Mouse (Mus musculus) hindlimb bud, embryonic 11.5 days (tissue): ENCODE data around the gene Bpifb2.
A peak's percentile ranks its signal among the peaks of the same experiment; 100 is the strongest.
"Not testable (repeated sequence)": the region's sequence is repeated elsewhere in the genome, so short reads cannot be mapped to it uniquely, and the experiment has no call there.

ENCODE experiments used
- DNase-seq: peaks from one replicate; pipeline ENCODE4 v3.0.0-alpha.2; 2012; ENCODE audit warnings: low read depth, low spot score; ENCODE audit errors: extremely low spot score

The Bpifb2 gene

DNA sequence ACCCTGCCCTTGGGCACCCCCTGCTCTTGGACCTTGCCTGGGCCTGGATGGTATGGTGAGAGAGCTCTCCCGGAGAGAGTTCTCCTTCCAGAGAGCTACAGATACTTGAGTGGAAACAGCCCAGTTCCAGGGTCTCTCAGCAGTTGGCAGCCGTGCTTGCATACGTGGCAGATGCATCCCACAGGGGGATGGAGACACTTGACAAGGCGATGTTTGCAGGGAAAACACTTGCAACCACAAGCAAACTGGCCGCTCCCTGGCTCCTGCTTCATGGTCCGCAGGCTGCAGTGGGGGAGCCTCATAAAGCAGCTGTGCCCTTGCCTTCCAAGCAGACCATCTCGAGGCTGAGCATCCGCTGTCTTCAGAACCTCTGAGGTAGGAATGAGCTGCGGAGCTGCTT, at the start of gene Bpifb2:
Gene Bpifb2, plus strand, starts transcription at position 301 of the 400 bp plus-strand sequence.
- no peak for DNase-seq

DNA sequence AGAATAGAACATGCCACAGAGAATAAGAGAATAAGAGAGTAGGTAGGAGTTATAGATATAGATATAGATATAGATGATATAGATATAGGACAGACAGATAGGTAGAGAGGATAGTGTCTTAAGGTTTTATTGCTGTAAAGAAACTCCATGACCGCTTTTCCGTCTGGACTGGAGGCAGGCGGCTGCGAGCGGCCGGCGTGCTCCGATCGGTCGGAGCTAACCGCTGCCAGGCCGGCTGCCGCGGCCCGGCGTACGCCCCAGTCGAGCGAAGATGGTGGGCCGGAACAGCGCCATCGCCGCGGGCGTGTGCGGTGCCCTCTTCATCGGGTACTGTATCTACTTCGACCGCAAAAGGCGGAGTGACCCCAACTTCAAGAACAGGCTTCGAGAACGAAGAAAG, 48.9 kb upstream of the Bpifb2 start:
- not testable (repeated sequence) for DNase-seq

DNA sequence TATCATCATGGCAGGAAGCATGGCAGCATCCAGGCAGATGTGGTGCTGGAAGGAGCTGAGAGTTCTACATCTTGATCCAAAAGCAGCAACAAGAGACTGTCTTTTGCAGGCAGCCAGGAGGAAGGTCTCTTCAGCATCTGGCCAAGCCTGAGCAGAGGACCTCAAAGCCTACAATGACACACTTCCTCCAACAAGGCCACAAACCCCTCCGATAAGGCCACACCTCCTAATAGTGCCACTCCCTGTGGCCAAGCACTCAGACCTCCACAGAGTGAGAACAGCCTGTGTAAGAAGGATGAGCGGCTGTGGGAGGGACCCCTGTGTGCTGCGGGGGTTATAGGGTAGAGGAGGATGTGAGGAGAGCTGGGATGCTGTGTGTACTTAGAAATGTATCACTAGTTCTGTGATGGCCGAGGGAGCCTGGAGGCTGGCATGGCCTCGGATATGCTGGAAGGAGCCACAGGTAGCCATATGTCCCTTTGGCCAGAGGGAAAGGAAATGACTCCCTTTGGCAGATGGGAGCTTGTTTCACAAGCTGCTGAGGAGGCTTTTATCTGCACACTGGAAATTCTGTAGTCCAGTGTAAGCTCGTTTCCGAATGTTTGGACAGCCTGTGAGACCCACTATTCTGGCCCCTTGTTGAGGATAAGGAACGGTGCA, 47.5 kb upstream of the Bpifb2 start:
- DNase-seq, result no peak

DNA sequence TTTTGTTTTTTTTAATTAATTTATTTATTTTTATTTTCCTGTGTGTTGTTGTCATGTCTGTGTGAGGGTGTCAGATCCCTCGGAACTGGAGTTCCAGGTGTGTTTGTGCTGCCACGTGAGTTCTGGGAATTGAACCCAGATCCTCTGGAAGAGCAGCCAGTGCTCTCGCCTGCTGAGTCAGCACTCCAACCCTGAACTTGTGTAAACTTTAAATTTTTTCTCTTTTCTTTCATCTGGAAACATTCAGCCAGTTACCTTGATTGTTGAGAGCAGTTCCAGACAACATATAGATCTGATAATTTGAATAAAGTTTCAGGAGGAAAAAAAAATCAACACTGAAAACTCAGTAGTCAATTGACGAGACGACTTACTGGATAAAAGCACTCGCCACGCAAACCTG, 46.1 kb upstream of the Bpifb2 start:
- no peak for DNase-seq

DNA sequence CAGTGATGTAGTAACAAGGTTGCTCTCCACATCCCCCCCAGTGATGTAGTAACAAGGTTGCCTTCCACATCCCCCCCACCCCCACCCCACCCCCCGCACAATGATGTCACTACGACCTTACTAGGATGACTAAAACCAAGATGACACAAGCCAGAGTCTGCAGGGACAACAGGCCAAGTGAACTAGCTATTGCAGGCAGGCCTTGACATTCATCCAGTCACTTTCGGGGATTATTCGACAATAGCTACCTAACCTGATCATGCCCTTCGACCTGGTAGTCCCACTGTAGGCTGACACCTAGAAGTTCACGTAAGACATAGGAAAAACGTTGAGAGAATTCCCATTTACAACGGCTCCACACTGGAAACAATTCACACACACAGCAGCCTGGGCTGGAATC, 41.6 kb upstream of the Bpifb2 start:
- DNase-seq, result no peak

DNA sequence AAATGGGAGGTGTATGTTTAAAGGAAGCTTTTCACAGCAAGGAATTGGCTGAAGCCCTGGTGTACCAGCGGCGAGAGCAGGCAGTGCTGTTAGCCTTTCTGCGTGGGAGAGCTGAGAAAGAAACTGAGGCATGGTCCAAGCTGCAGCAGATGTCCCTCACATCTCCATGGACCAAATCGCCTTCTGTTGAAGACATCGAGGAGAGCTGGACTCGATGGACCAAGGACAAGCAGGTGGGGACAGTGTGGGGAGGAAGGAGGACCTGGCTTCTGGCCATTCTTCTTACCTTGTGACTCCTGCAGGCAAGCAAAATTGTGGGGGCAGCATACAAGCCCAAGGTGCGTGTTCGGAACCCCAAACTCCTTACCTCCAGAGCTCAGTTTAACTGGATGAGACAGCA, 32.0 kb upstream of the Bpifb2 start:
- no peak for DNase-seq

DNA sequence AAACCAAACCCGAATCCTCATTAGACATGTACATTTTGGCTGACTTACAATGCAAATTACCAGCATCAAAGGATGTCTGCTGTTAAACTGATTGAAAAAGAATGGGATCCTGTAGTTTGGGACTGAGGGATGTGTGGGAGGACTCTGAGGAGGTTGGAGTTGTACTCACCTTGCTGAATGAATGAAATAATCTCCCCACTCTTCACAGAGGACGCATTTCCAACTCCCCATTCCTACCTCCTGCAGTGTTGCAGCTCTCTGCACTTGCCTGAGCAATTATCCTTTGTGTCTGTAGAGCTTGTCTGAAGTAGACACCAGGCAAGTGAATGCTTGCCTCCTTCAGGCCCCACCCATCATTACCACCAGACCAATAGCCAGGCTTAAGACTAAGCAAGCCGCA, 26.5 kb upstream of the Bpifb2 start:
- DNase-seq, result no peak

DNA sequence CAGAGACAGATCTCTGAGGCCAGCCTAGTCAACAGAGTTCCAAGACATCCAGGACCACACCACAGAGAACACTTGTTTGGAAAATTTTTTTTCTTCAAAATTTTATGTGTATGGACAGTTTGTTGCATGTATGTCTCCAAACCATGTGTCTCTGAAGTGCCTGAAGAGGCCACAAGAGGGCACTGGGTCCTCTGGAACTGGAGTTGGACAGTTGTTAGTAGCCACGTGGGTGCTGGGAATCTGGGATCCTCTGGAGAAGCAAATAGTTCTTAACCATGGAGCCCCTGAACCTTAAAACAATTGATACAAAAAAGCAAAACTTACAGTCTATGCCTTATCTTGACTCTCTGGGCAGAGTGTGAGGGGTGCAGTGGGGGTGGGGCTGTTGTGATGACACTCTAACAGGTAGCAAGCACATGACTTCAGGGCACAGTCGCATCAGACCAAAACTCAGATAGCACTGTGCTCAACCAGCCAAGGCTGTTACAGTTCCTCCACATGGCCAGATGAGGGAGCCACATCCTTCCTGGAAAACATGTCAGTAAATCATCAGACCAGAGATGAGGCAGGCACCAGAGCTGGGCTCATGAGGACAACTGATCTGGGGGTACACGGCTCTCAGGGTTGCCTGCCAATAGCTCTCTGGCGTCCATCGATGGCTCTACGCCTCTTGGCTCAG, 24.4 kb upstream of the Bpifb2 start:
- no peak for DNase-seq

DNA sequence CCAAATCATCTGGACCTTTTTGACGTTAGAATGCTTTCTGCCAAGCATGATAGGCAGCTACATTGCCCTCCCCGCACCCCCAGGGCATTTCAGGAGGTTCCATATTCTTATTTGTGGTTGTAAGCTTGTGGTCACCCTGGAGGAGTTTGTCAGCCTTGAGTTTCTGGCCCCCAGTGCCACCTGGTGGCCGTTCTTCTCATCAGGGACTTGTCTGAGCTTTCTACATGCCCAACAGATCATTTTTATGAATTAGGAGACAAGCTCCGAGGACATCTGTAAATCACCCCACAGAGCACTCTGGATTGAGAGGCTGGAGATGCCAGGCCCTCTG, 23.9 kb upstream of the Bpifb2 start:
- DNase-seq, result no peak

DNA sequence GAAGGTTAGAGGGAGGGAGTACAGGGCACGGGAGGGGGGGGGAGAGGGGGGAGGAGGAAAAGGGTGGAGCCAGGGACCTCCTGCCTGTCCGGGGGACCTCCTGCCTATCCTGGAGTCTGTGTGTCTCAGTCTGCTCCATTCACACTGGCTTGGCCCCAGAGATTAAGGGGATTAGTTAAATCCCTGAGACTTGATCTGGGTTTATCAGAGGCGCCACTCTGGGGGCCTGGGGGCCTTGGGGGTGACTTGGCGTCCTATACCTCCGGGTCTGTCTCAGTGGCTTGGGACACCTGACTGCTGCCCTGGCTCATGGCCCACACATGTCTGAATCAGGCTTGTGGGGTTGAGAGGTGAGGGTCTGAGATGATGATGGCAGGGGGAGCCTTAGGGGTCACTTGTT, 21.3 kb upstream of the Bpifb2 start:
- DNase-seq, result no peak

DNA sequence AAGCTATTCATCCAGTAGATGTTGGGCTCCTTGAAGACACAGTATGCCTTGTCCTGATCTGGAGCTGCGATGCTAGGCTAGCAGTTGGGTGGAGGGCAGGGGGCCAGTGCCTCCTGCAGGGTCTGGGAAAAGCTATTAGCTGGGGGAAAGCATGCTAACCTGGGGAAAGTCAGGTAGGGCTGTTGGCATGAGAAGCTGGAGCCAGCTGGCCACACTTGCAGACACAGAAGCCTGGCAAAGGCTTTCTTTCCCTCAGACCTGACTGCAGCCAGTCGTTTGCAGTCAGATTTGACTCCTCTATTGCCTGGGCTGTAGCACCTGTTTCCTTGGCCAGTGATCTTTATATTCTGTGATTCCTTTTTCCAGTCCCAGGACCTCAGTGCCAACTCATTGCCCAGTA, 15.3 kb upstream of the Bpifb2 start:
- no peak for DNase-seq

DNA sequence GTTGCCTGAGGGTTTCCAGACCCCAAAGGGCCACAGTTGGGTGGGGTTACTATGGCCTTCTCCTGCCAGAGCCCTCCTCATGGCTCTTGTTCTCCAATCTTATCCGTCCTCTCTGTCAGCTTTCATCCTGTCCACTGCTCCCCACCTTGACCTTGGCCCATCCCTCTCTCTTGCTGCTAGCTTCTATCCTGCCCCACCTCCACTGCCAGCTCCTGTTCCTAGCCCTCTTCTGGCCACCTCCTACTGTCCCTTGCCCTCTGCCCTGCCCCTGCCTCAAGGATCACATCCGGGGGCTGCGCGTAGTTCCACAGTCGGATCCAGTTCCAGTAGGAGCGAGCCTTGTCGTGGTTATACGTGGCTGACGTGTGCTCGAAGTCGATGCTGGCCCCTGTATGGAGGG, 14.5 kb upstream of the Bpifb2 start:
- no peak for DNase-seq

DNA sequence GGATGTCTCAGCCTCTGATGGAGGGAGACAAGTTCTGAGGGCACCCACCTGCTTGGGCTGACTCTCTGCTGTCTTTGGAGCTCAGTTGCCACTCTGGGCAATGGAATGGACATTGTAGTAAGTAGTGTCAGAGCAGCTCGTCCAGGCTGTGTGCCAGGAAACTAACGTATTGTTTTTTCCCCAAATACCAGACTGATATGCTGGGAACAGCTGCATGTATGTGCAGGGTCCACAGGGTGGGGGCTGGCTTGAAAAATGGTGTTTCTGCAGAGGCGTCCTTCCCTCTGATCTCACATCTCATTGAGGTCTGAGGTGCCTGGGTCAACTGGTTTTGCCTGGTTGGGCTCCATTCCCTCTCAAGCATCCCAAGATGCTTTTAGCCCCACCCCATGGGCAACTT, 14.1 kb upstream of the Bpifb2 start:
- no peak for DNase-seq

DNA sequence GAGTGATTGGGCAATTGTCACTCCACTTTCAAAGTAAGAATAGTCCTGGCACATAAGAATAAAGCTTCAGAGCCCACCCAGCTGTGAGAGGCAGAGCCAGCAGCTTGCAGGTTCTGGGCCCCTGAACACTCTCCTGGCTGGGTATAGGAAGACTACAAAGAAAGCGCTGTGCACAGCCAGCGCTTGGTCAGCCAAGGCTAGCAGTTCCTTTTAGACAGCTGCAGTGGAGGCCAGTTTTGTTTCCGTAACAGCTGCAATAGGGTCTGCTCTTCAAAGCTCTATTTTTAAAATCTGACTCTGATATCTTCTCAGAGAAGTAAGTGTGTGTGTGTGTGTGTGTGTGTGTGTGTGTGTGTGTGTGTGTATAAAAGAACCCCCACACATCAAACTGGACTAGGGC, 12.9 kb upstream of the Bpifb2 start:
- DNase-seq, result no peak

DNA sequence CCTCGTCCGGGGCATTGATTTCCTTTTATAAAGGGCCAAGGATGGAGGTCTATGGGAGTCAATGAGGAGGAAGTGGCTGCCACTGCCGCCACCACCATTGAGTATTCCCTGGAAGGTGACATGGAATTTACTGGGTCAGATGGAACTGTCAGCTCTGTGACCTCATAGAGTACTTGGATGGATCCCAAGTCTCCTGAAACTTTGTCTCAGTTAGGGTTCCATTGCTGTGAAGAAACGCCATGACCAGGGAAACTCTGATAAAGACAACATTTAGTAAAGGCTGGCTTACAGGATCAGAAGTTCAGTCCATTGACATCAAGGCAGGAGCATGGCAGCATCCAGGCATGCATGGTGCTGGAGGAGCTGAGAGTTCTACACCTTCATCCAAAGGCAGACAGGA, 3.9 kb upstream of the Bpifb2 start, which contains the start of gene Sun5:
Gene Sun5, minus strand, starts transcription at position 101 of the 400 bp plus-strand sequence.
- DNase-seq, result no peak

DNA sequence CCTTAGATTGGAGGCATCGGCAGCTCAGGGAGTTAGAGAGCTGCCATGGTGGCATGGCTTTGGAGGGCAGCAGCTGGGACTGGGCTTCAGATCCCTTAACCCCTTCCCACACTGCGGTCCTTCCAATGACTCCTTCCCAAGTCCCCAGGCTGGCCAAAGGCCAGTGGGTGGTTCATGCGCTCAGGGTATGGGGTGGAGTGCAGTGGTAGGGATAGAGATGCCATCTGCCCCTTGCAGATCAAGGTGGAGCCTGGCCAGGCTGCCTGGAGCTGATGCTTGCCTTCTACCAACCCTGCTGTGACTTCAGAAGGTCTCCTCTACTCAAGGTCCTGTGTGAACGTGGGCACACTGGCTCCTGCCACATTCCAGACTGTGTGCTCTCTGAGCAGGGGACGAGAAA, 24.3 kb downstream of the Bpifb2 start:
- DNase-seq, result no peak

DNA sequence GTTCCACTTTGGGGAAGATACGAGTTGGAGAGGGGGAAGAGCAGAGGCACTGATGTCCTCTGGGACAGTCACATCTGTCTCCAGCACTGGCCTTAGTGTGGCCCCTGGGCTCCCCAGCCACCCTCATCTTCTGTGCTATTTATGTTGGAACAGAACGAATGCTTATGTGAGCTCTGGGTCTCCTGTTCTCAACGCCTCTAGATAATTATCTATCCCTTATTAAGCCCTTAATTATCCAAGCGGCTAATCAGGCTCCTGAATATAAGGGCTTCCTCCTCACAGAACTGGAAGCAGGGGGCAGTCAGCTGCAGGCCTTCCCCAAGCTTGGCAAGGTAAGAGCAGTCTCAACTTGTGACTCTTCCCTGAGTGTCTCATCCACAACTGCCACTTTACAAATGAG, 25.2 kb downstream of the Bpifb2 start, which contains the start of gene Bpifb6:
Gene Bpifb6, plus strand, starts transcription at position 301 of the 400 bp plus-strand sequence.
- no peak for DNase-seq

DNA sequence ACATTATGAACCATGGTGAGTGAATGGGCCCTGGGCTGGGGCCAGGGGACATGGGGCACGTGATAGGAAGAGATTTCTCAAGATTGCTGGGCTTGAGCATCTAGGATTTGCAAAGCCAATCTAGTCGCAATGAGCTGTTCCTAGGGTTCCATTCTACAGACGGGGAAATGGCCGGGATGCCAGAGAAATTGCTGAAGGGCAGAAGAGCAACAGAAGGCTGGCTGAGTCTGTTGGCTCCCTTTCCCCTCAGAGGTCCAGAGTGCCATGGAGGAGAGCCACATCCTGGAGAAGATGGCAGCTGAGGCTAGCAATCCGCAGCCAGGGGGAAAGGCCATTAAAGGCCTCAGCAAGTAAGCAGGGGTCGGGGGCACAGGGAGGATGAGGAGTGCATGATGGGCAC, 27.9 kb downstream of the Bpifb2 start:
- no peak for DNase-seq

DNA sequence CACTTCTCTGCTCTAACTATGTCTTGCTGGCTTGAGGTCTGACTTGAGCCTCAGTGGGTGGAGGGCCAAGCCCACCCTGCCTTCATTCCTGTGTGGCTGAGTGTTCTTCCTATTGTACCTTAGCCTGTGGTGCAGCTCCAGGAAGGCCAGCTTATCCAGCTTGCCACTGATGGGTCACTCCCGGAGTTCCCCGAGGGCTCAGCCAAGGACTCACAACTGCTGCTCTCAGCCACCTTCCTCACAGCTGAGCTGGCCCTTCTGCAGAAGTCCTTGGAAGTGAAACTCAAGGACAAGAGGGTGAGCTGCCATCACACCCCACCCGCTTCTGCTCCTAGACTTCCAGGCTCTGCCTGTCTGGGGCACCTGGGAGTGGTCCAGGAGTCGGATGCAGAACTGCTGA, 31.8 kb downstream of the Bpifb2 start:
- no peak for DNase-seq

DNA sequence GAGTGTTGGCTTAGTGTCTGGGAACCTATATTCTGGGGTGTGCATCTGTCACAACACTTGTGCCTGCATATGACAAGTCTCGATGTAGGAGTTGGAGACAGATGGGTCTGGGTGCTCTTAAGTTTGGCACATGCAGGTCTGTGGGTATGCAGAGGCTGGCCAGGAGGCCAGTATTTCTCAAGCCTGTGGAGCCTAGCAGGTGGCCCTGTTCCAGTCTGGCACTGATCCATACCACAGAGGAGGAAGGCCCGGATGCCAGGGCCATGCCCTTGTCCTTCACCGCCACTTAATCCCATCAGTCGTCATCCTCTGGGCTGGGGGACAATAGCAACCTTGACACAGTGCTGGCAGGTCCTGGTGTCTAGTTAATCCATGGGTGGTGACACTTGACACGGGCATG, 39.3 kb downstream of the Bpifb2 start:
- no peak for DNase-seq

DNA sequence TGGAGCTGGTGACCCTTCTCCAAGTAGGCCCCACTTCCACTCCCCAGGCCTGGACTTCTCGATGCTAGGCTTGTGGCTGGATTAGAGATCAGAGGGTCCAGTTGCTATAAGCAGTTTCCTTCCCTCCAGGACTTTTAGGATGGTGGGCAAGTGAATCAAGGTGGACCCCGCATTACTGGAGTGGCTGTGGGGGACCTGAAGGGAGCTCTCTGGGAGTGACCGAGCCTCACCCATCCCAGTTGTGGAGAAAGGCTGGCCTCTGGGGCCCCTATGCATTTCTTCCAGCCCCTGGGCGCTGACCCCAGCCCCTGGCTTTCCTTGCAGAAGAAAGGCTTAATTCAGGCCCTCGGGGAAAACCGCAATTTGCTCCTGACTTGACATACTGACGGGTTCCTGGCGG, 43.1 kb downstream of the Bpifb2 start, which contains the start of gene Bpifb3:
Gene Bpifb3, plus strand, starts transcription at position 301 of the 400 bp plus-strand sequence.
- DNase-seq, result no peak

DNA sequence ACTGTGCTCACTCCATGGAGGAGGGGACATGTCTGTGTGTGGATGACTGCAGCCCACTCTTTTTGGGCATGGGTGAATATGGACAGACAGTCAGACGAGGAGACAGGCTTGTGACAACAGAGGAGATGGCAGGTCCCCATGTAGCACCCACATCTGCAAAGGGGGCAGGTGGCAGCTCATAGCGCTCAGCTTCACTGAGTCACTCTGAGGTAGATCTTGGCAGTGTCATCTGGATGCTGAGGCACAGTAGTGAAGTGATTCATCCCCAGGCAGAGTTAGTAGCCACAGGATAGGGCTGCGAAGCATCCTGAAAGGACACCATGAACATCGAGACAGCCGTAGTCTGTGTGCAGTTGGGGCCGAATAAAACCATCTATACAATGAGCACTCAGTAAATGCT, 46.4 kb downstream of the Bpifb2 start:
- no peak for DNase-seq

DNA sequence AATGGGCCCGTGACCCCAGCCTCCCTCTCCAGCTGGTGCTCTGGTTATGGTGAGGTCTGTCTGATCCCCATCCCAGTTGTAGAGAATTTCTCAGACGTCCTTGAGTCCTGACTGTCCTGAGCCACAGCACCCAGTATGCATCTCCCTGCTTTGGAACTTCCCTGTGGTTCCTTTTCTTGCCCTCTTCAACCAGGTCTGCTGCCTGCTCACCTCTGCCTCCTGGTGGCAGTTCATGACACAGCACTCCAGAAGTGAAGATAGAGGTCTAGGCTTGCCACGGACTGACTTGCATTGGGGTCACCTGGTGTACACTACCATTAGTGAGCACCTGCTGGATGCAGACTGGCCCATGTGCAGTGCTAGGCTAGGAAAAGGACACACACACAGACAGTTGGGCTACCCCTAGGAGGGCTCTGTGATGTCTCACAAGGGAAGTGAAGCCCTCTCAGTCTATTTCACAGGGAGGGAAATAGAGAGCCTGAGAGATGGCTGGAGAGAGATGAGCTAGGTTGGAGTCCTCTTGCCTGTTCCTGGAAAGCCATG, 55.1 kb downstream of the Bpifb2 start:
- peak; percentile 20 for DNase-seq
